Mouse (Mus musculus) midbrain, embryonic 11.5 days (tissue): ENCODE measurements around the gene Vwa7. TPM values are rescaled to one million over a fixed set of nuclear protein-coding genes. Genes with fewer than 3 reads are reported as not detected.
"Not testable (repeated sequence)": the region's sequence is repeated elsewhere in the genome, so short reads cannot be mapped to it uniquely, and the experiment has no call there.

Experiments used
- ATAC-seq: fragments of 200-750 bp; cut with Nextera tagmentation; 2 replicates; pipeline ENCODE4 v1.8.0; 2017; ENCODE audit warnings: moderate TSS enrichment, moderate library complexity; ENCODE audit not compliant: low FRiP score
- DNase-seq: peaks from one replicate; pipeline ENCODE4 v3.0.0; 2015; ENCODE audit warnings: low spot score; ENCODE audit errors: missing footprints
- H3K27ac ChIP-seq: fragments of 300-500 bp; sonication (generic); 2 replicates; pipeline ENCODE4 v1.5.1; 2014; ENCODE audit warnings: low read depth, low read length
- H3K27me3 ChIP-seq: fragments of 300-500 bp; sonication (generic); 2 replicates; pipeline ENCODE4 v1.6.1; 2014; ENCODE audit warnings: mild to moderate bottlenecking, low read length, moderate library complexity, mixed read lengths; ENCODE audit not compliant: control insufficient read depth, insufficient read depth
- H3K36me3 ChIP-seq: fragments of 300-500 bp; sonication (generic); 2 replicates; pipeline ENCODE4 v1.6.1; 2014; ENCODE audit warnings: mild to moderate bottlenecking, low read length, moderate library complexity, mixed read lengths; ENCODE audit not compliant: control insufficient read depth, insufficient read depth
- H3K4me1 ChIP-seq: fragments of 300-500 bp; sonication (generic); 2 replicates; pipeline ENCODE4 v1.6.1; 2014; ENCODE audit warnings: low read length; ENCODE audit not compliant: control insufficient read depth, insufficient read depth
- H3K4me2 ChIP-seq: fragments of 300-500 bp; sonication (generic); 2 replicates; pipeline ENCODE4 v1.6.1; 2014; ENCODE audit warnings: mild to moderate bottlenecking, moderate library complexity
- H3K4me3 ChIP-seq: fragments of 300-500 bp; sonication (generic); 2 replicates; pipeline ENCODE4 v1.5.1; 2014; ENCODE audit warnings: low read depth, low read length
- H3K9ac ChIP-seq: fragments of 300-500 bp; sonication (generic); 2 replicates; pipeline ENCODE4 v1.6.1; 2014; ENCODE audit warnings: low read length
- H3K9me3 ChIP-seq: fragments of 300-500 bp; sonication (generic); 2 replicates; pipeline ENCODE4 v1.6.1; 2016; ENCODE audit warnings: low read length; ENCODE audit not compliant: control insufficient read depth
- WGBS: fragments of 180-500 bp; shearing (Covaris S2); extraction: QIAGEN DNeasy Blood & Tissue Kit; methylation state at CpG from one replicate; pipeline ENCODE4 v1.1.7; 2014; 5-methylcytosine and 5-hydroxymethylcytosine counted together
- polyA plus RNA-seq: library from polyadenylated mRNA; unstranded; fragments of >200 nt; fragmentation: Nextera tagmentation; extraction: Ambion mirVana; gene quantifications from 2 replicates; pipeline ENCODE4 v1.2.1, GENCODE M21; 2014

Vwa7 gene
- polyA plus RNA-seq, 1 experiment from 2014 or later: 0.07 TPM

GRCm38 (mm10) chr17:35005158-35005557 is 11.2 kb upstream of the Vwa7 start:
- ATAC-seq (no peak), DNase-seq (no peak)
- no peaks in the 10 kb centered on the region for H3K27me3 ChIP-seq
- 96% methylated on average over 10 of the region's 10 CpGs for WGBS
- H3K4me2 ChIP-seq: no peak overlapping the region
- H3K4me3 ChIP-seq: no peak overlapping the region
- peaks cover 16% of the 10 kb centered on the region for H3K4me1 ChIP-seq
- no peaks in the 10 kb centered on the region for H3K9me3 ChIP-seq
- peaks cover 28% of the 10 kb centered on the region for H3K36me3 ChIP-seq
- H3K27ac ChIP-seq: no peak overlapping the region
- H3K9ac ChIP-seq: no peak overlapping the region

- not testable (repeated sequence) for ATAC-seq, H3K9ac ChIP-seq, H3K9me3 ChIP-seq, H3K4me2 ChIP-seq, H3K27me3 ChIP-seq, DNase-seq, H3K4me3 ChIP-seq, H3K27ac ChIP-seq
- Histone ChIP-seq H3K4me1 (peaks cover 16% of the 10 kb centered on the region), H3K36me3 (peaks cover 35% of the 10 kb centered on the region)
- 96% methylated on average over 4 of the region's 5 CpGs for WGBS
Observed at GRCm38 (mm10) chr17:35005902-35006301, 10.5 kb upstream of the Vwa7 start.

- H3K27ac ChIP-seq: no peak overlapping the region
- DNase-seq: no peak
- 95% methylated on average over 7 of the region's 7 CpGs for WGBS
Observed at GRCm38 (mm10) chr17:35007387-35007991, 8.9 kb upstream of the Vwa7 start.

GRCm38 (mm10) chr17:35009586-35009985 is 6.8 kb upstream of the Vwa7 start:
- Histone ChIP-seq H3K9me3 (no peaks in the 10 kb centered on the region), H3K4me2 (no peak overlapping the region), H3K4me3 (no peak overlapping the region), H3K27me3 (no peaks in the 10 kb centered on the region), H3K9ac (no peak overlapping the region), H3K27ac (no peak overlapping the region), H3K36me3 (peaks cover 62% of the 10 kb centered on the region), H3K4me1 (no peaks in the 10 kb centered on the region)
- ATAC-seq: no peak
- DNase-seq: no peak
- 86% methylated on average over 7 of the region's 7 CpGs for WGBS

More at GRCm38 (mm10) chr17:35007387-35007991, 8.9 kb upstream of the Vwa7 start:
- no peak for ATAC-seq
- Histone ChIP-seq H3K36me3 (peaks cover 47% of the 10 kb centered on the region), H3K4me1 (peaks cover 6% of the 10 kb centered on the region), H3K4me3 (no peak overlapping the region), H3K9me3 (no peaks in the 10 kb centered on the region), H3K9ac (no peak overlapping the region), H3K27me3 (no peaks in the 10 kb centered on the region), H3K4me2 (no peak overlapping the region)

GRCm38 (mm10) chr17:35011440-35011839 is 4.9 kb upstream of the Vwa7 start:
- Histone ChIP-seq H3K27me3 (no peaks in the 10 kb centered on the region), H3K9ac (no peak overlapping the region), H3K36me3 (peaks cover 58% of the 10 kb centered on the region), H3K27ac (no peak overlapping the region), H3K4me3 (no peak overlapping the region), H3K4me1 (no peaks in the 10 kb centered on the region), H3K4me2 (no peak overlapping the region), H3K9me3 (no peaks in the 10 kb centered on the region)
- ATAC-seq: no peak
- WGBS: 96% methylated on average over 8 of the region's 8 CpGs
- DNase-seq: no peak

GRCm38 (mm10) chr17:35012430-35012829 is 3.9 kb upstream of the Vwa7 start:
- Histone ChIP-seq H3K27ac (no peak overlapping the region), H3K4me2 (no peak overlapping the region), H3K4me1 (no peaks in the 10 kb centered on the region), H3K9ac (no peak overlapping the region), H3K9me3 (no peaks in the 10 kb centered on the region), H3K4me3 (no peak overlapping the region), H3K36me3 (peaks cover 55% of the 10 kb centered on the region), H3K27me3 (no peaks in the 10 kb centered on the region)
- 92% methylated on average over 13 of the region's 13 CpGs for WGBS
- DNase-seq (no peak), ATAC-seq (no peak)

- WGBS: 82% methylated on average over 6 of the region's 6 CpGs
- Histone ChIP-seq H3K36me3 (peaks cover 53% of the 10 kb centered on the region), H3K4me1 (no peaks in the 10 kb centered on the region), H3K4me2 (no peak overlapping the region), H3K27ac (no peak overlapping the region), H3K27me3 (no peaks in the 10 kb centered on the region), H3K9me3 (no peaks in the 10 kb centered on the region), H3K4me3 (no peak overlapping the region), H3K9ac (no peak overlapping the region)
- DNase-seq: no peak
- no peak for ATAC-seq
Observed at GRCm38 (mm10) chr17:35013221-35013620, 3.2 kb upstream of the Vwa7 start.

GRCm38 (mm10) chr17:35015296-35015695 is 1.1 kb upstream of the Vwa7 start:
- H3K36me3 ChIP-seq: peaks cover 47% of the 10 kb centered on the region
- 93% methylated on average over 16 of the region's 16 CpGs for WGBS
- no peaks in the 10 kb centered on the region for H3K27me3 ChIP-seq
- H3K9ac ChIP-seq: no peak overlapping the region
- H3K9me3 ChIP-seq: no peaks in the 10 kb centered on the region
- ATAC-seq: no peak
- H3K4me1 ChIP-seq: no peaks in the 10 kb centered on the region
- no peak overlapping the region for H3K4me2 ChIP-seq
- no peak for DNase-seq
- no peak overlapping the region for H3K4me3 ChIP-seq
- no peak overlapping the region for H3K27ac ChIP-seq

- Histone ChIP-seq H3K9ac (no peak overlapping the region), H3K9me3 (no peaks in the 10 kb centered on the region), H3K4me1 (peaks cover 6% of the 10 kb centered on the region), H3K36me3 (peaks cover 31% of the 10 kb centered on the region), H3K27me3 (no peaks in the 10 kb centered on the region), H3K27ac (no peak overlapping the region), H3K4me3 (no peak overlapping the region), H3K4me2 (no peak overlapping the region)
- ATAC-seq (no peak), DNase-seq (no peak)
- 85% methylated on average over 10 of the region's 10 CpGs for WGBS
Observed at GRCm38 (mm10) chr17:35016791-35017705, 669 bp downstream of the Vwa7 start.
